Mouse (Mus musculus) forebrain, embryonic 11.5 days (tissue): ENCODE data around the gene Ndufb4. TPM values are rescaled to one million over a fixed set of nuclear protein-coding genes. Genes with fewer than 3 reads are reported as not detected.
"Not testable (repeated sequence)": the region's sequence is repeated elsewhere in the genome, so short reads cannot be mapped to it uniquely, and the experiment has no call there.

Experiments
- ATAC-seq: fragments of 200-750 bp; cut with Nextera tagmentation; replicated peaks from 2 replicates; pipeline ENCODE4 v1.8.0; 2017; ENCODE audit warnings: moderate TSS enrichment; ENCODE audit not compliant: low FRiP score
- DNase-seq: peaks from one replicate; pipeline ENCODE4 v3.0.0-alpha.2; 2017; ENCODE audit warnings: low spot score
- H3K27ac ChIP-seq: fragments of 300-500 bp; sonication (generic); 2 replicates; pipeline ENCODE4 v1.5.1; 2014; ENCODE audit warnings: low read depth, low read length
- H3K27me3 ChIP-seq: fragments of 300-500 bp; sonication (generic); 2 replicates; pipeline ENCODE4 v1.6.1; 2014; ENCODE audit warnings: mild to moderate bottlenecking, low read length, mixed read lengths; ENCODE audit not compliant: control insufficient read depth, insufficient read depth
- H3K36me3 ChIP-seq: fragments of 300-500 bp; sonication (generic); 2 replicates; pipeline ENCODE4 v1.6.1; 2014; ENCODE audit warnings: mild to moderate bottlenecking, low read length, moderate library complexity, mixed read lengths; ENCODE audit not compliant: control insufficient read depth, insufficient read depth
- H3K4me1 ChIP-seq: fragments of 300-500 bp; sonication (generic); replicated peaks from 2 replicates; pipeline ENCODE4 v1.6.1; 2014; ENCODE audit warnings: low read length, mixed read lengths; ENCODE audit not compliant: control insufficient read depth, insufficient read depth
- H3K4me2 ChIP-seq: fragments of 300-500 bp; sonication (generic); 2 replicates; pipeline ENCODE4 v1.6.1; 2014; ENCODE audit warnings: low read depth, mild to moderate bottlenecking, low read length, moderate library complexity, mixed read lengths; ENCODE audit not compliant: severe bottlenecking
- H3K4me3 ChIP-seq: fragments of 300-500 bp; sonication (generic); 2 replicates; pipeline ENCODE4 v1.5.1; 2014; ENCODE audit warnings: low read depth, low read length
- H3K9ac ChIP-seq: fragments of 300-500 bp; sonication (generic); 2 replicates; pipeline ENCODE4 v1.6.1; 2014; ENCODE audit warnings: low read length
- H3K9me3 ChIP-seq: fragments of 300-500 bp; sonication (generic); 2 replicates; pipeline ENCODE4 v1.6.1; 2016; ENCODE audit warnings: low read length, mixed read lengths; ENCODE audit not compliant: control insufficient read depth
- WGBS: fragments of 180-500 bp; shearing (Covaris S2); extraction: QIAGEN DNeasy Blood & Tissue Kit; methylation state at CpG from one replicate; pipeline ENCODE4 v1.1.7; 2014; 5-methylcytosine and 5-hydroxymethylcytosine counted together
- polyA plus RNA-seq: library from polyadenylated mRNA; unstranded; fragments of >200 nt; fragmentation: Nextera tagmentation; extraction: Ambion mirVana; gene quantifications from 2 replicates; pipeline ENCODE4 v1.2.1, GENCODE M21; 2014

Ndufb4 gene
- polyA plus RNA-seq, 1 experiment from 2014 or later, result 63.0 TPM

DNA sequence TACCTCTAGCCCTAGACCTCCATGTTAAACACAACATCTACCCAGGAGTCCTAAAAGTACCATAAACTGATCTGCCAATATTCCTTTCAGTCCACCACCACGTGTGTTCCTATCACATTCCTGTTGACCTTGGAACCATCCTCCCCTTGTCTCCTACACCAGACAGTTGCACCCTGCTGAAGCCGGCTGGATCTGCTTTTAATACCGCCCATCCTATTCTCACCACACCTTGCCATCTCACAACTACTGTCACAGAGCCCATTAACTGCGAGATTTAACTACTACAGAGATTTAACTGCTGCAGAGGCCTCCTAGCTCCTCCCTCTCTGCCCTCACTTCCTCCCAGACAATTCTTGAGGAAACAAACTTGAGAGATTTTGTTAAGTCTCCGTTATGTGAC is 2.8 kb downstream of the Ndufb4 start:
- no peak overlapping the region for H3K27ac ChIP-seq
- DNase-seq (no peak), ATAC-seq (no peak)
- no peaks in the 10 kb centered on the region for H3K9me3 ChIP-seq
- H3K4me2 ChIP-seq, result no peak overlapping the region
- H3K4me3 ChIP-seq, result no peak overlapping the region
- WGBS, result 92% methylated on average over 5 of the region's 5 CpGs
- H3K27me3 ChIP-seq, result no peaks in the 10 kb centered on the region
- no peaks in the 10 kb centered on the region; the same call in 1 of the 2 replicates for H3K36me3 ChIP-seq
- H3K9ac ChIP-seq, result no peak overlapping the region
- H3K4me1 ChIP-seq, result 0 out of 2 replicates have a peak, but pooled peaks cover 2% of the 10 kb centered on the region

DNA sequence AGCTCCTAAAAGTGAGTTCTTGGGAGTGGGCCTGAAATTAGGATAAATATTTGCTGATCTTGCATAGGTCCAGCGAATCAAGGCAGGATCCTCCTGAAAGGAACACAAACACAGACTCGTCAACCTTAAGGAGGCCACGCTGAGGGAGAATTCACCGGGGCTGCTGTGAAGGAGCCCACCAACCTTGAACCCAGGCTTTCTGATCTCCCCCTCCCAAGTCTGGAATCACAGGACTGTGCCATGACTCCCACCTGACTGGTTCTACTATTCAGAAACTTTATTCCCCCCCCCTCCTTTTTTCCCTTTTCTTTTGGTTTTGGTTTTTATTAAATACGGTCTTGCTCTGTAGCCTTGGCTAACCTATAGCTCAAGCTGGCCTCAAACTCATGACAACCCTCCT is 5.2 kb downstream of the Ndufb4 start:
- no peak for ATAC-seq
- no peaks in the 10 kb centered on the region; the same call in 1 of the 2 replicates for H3K36me3 ChIP-seq
- no peak for DNase-seq
- no peak overlapping the region for H3K27ac ChIP-seq
- 93% methylated on average over 5 of the region's 5 CpGs for WGBS
- H3K4me2 ChIP-seq, result no peak overlapping the region
- H3K4me3 ChIP-seq, result no peak overlapping the region
- H3K9me3 ChIP-seq, result no peaks in the 10 kb centered on the region
- H3K4me1 ChIP-seq, result 0 out of 2 replicates have a peak, but pooled peaks cover 2% of the 10 kb centered on the region
- H3K9ac ChIP-seq, result no peak overlapping the region
- H3K27me3 ChIP-seq, result no peaks in the 10 kb centered on the region

DNA sequence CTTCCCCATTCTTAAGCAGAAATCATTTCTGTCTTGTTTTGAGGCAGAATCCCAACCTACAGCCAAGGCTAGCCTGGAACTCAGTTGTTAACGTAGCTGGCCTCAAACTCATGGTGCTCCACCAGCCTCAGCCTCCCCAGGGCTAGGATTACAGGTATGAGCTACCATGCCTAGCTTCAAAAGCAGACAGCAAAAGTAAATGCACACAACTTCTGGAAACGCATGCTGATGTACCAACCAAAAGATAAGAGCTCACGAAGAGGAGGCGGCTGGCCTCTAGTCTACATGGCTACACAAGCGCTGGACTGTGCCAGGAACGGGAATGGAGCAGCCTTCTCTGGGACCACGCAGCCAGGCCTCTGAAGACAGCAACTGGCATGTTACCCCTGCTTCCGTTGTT is 6.3 kb downstream of the Ndufb4 start:
- Histone ChIP-seq H3K4me2 (no peak overlapping the region), H3K27ac (no peak overlapping the region), H3K4me1 (0 out of 2 replicates have a peak, but pooled peaks cover 2% of the 10 kb centered on the region), H3K27me3 (no peaks in the 10 kb centered on the region), H3K9ac (no peak overlapping the region), H3K36me3 (no peaks in the 10 kb centered on the region; the same call in 1 of the 2 replicates), H3K4me3 (no peak overlapping the region), H3K9me3 (no peaks in the 10 kb centered on the region)
- no peak for ATAC-seq
- no peak for DNase-seq
- WGBS, result 92% methylated on average over 8 of the region's 8 CpGs

DNA sequence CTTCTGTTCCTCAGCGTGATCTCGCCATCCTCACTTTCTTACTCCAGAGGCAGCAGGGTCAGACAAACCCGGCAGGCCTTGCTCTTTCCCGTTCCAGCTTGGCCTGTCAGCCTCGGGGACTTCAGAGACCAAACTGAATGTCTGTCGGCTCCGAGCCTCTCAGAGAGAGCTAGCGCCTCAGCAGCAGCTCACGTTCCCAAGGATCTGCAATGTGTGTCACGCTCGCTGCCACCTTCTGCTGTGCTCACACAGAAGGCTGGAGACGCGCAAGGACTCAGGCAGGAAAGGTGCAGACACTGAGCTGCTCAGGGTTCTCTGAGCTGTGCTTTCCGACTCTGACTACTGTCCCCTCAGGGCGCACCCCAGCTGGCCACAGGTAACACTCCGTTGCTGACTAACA is 7.2 kb downstream of the Ndufb4 start:
- WGBS, result 94% methylated on average over 16 of the region's 16 CpGs
- Histone ChIP-seq H3K4me2 (no peak overlapping the region), H3K9ac (no peak overlapping the region), H3K4me1 (no peaks in the 10 kb centered on the region), H3K36me3 (no peaks in the 10 kb centered on the region; the same call in 1 of the 2 replicates), H3K27me3 (no peaks in the 10 kb centered on the region), H3K9me3 (no peaks in the 10 kb centered on the region), H3K4me3 (no peak overlapping the region), H3K27ac (no peak overlapping the region)
- DNase-seq (no peak), ATAC-seq (no peak)

DNA sequence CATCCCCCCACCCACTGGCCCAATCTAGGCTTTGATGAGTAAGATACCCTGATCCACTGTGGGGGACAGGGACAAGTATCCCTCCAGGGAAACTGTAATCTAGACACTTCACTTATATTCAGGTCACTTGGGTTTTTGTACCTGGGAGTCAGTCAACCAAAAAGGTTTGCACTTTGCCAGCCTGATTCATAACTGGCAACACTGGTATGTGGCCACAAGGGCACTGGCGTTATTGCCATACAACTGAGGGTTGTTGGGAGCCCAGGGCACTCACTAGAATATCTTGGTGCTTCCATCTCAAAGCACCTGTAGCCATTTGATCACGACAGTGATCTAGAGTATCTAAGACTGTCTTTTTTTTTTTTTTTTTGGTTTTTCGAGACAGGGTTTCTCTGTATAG is 8.5 kb downstream of the Ndufb4 start:
- Histone ChIP-seq H3K4me3 (no peak overlapping the region), H3K9ac (no peak overlapping the region), H3K27me3 (no peaks in the 10 kb centered on the region), H3K27ac (no peak overlapping the region), H3K9me3 (no peaks in the 10 kb centered on the region), H3K36me3 (no peaks in the 10 kb centered on the region; the same call in 1 of the 2 replicates), H3K4me1 (no peaks in the 10 kb centered on the region), H3K4me2 (no peak overlapping the region)
- WGBS, result 83% methylated on average over 3 of the region's 3 CpGs
- DNase-seq (no peak), ATAC-seq (no peak)

DNA sequence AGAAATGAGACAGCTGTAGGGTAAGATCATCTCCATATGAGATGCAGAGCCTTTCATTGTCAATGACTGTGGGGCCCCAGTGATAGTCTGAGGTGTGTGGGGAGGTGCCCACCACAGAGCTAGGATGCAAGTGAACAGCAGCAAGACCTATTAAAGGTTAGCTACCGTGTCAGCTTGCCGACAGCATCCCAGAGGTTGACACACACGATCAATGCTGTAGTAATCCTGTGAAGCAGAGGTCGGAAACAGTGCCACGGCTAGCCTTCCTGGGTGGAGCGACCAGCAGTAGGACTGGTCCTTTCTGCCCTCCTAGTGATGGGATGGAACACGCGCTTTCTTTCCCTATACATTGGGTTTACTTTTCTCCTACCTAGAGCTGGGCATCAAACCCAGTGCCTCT is 9.0 kb downstream of the Ndufb4 start:
- no peak for DNase-seq
- H3K4me1 ChIP-seq, result no peaks in the 10 kb centered on the region
- no peaks in the 10 kb centered on the region for H3K9me3 ChIP-seq
- H3K4me2 ChIP-seq, result no peak overlapping the region
- ATAC-seq, result no peak
- no peak overlapping the region for H3K9ac ChIP-seq
- no peaks in the 10 kb centered on the region; the same call in 1 of the 2 replicates for H3K36me3 ChIP-seq
- no peaks in the 10 kb centered on the region for H3K27me3 ChIP-seq
- H3K27ac ChIP-seq, result no peak overlapping the region
- no peak overlapping the region for H3K4me3 ChIP-seq
- WGBS, result 94% methylated on average over 8 of the region's 8 CpGs

DNA sequence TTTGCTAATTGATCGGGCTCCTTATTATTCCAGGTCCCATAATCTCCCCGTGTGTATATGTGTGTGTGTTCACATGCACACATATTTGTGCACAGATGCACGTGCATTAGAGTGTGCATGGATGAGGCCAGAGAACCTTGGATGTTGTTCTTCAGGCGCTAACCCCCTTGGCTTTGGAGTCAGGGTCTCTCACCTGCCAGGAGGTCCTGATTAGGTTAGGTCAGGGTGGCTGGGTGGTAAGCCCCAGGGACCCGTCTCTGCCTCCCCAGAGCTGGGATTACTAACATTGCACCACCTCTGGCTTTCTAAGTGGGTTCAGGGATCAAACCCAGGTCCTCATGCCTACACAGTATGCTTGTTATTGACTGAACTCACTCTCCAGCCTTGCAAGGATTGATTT is 9.8 kb downstream of the Ndufb4 start:
- Histone ChIP-seq H3K9ac (no peak overlapping the region), H3K9me3 (no peaks in the 10 kb centered on the region), H3K4me1 (no peaks in the 10 kb centered on the region), H3K27me3 (no peaks in the 10 kb centered on the region), H3K36me3 (no peaks in the 10 kb centered on the region; the same call in 1 of the 2 replicates), H3K27ac (no peak overlapping the region), H3K4me3 (no peak overlapping the region), H3K4me2 (no peak overlapping the region)
- ATAC-seq, result no peak
- DNase-seq, result no peak
- WGBS, result 92% methylated on average over 5 of the region's 5 CpGs

DNA sequence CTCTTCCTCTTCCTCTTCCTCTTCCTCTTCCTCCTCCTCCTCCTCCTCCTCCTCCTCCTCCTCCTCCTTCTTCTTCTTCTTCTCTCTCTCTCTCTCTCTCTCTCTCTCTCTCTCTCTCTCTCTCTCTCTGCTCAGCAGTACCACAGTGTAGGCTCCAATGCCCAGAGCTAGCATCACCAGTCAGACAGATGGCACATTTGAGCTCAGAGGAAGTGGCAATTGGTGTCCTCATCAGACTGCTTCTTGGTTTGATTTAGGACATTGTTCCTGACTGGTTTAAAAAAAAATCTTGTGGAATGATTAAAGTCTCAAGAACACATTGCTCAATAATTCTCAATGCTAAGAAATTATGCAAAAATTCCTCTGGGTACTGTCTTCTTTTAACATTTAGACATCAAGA is 13.7 kb downstream of the Ndufb4 start:
- H3K4me3 ChIP-seq, H3K4me1 ChIP-seq, H3K36me3 ChIP-seq, H3K27me3 ChIP-seq, DNase-seq, H3K4me2 ChIP-seq, H3K27ac ChIP-seq, H3K9me3 ChIP-seq, ATAC-seq, H3K9ac ChIP-seq: not testable (repeated sequence)

DNA sequence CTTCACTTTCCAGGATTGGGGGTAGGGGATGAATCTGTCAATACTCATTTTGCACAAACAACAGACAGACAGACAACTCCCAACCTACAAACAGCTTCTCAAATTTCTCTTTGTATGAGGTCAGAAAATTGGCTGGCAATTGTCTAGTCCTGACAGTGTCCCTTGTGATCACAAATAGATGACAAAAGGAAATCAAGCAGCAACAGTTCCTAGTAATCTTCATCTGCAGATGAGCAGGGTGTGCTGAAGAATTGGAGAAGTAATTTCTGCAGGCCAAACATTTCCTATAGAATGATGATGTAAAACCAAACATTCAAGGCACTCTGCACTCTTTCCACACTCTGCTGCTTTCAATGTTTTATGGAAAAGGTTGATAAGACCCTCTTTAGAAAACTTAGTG is 16.5 kb downstream of the Ndufb4 start:
- no peak overlapping the region for H3K4me3 ChIP-seq
- ATAC-seq (no peak), DNase-seq (no peak)
- H3K9me3 ChIP-seq, result no peaks in the 10 kb centered on the region
- no peaks in the 10 kb centered on the region for H3K27me3 ChIP-seq
- no peak overlapping the region for H3K27ac ChIP-seq
- H3K4me1 ChIP-seq, result no peaks in the 10 kb centered on the region
- H3K36me3 ChIP-seq, result no peaks in the 10 kb centered on the region
- H3K4me2 ChIP-seq, result no peak overlapping the region
- H3K9ac ChIP-seq, result no peak overlapping the region
